Mouse (Mus musculus) cerebellum, adult 9-10 months (tissue): ENCODE measurements around the gene Vmn1r123.
"Not testable (repeated sequence)": the region's sequence is repeated elsewhere in the genome, so short reads cannot be mapped to it uniquely, and the experiment has no call there.

ENCODE experiments used
- DNase-seq: peaks from one replicate; pipeline ENCODE4 v3.0.0; 2022

Vmn1r123 gene

GRCm38 (mm10) chr7:21161885-21162284 is at the start of gene Vmn1r123:
Vmn1r123 (plus strand) TSS chr7:21162185.
- not testable (repeated sequence) for DNase-seq

- not testable (repeated sequence) for DNase-seq
Measured at GRCm38 (mm10) chr7:21134028-21134427, 28.0 kb upstream of the Vmn1r123 start, which contains the start of gene Vmn1r122. Vmn1r122 (minus strand) TSS chr7:21134128.

GRCm38 (mm10) chr7:21190323-21190722 is 28.3 kb downstream of the Vmn1r123 start, which contains the start of gene Gm5157:
Gm5157 (minus strand) TSS chr7:21190423.
- DNase-seq, result not testable (repeated sequence)
